Mouse (Mus musculus) cerebellum, adult 18-20 months (tissue): Measurements from ENCODE around the gene Zdhhc4.

Source experiments
- DNase-seq, 2 experiments: peaks; one replicate each; pipeline ENCODE4 v3.0.0; 2021

Gene Zdhhc4

GRCm38 (mm10) chr5:143317288-143317610 is 11.8 kb downstream of the Zdhhc4 start:
- DNase-seq, result no peak

- peak in 1 of 2 experiments; percentile 30 for DNase-seq
Measured at GRCm38 (mm10) chr5:143316605-143317287, 12.3 kb downstream of the Zdhhc4 start.

DNA sequence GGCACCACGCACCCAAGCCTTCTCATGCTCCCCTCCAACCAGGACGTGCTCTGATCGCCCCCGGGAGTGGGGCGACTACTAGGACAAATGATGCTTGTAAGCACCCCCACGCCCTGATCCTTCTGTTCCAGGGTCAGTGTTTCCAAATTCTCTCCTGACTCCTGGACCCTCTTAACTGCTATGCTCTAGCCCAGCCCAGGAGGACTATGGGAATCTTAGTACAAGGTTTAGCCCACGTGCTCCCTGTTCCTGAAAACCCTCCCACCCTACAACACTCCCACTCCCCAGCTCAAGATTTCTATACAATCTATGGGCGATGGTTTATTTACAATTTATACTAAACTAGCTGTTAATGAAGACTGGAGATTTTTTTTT is 13.6 kb downstream of the Zdhhc4 start:
- no peak for DNase-seq

DNA sequence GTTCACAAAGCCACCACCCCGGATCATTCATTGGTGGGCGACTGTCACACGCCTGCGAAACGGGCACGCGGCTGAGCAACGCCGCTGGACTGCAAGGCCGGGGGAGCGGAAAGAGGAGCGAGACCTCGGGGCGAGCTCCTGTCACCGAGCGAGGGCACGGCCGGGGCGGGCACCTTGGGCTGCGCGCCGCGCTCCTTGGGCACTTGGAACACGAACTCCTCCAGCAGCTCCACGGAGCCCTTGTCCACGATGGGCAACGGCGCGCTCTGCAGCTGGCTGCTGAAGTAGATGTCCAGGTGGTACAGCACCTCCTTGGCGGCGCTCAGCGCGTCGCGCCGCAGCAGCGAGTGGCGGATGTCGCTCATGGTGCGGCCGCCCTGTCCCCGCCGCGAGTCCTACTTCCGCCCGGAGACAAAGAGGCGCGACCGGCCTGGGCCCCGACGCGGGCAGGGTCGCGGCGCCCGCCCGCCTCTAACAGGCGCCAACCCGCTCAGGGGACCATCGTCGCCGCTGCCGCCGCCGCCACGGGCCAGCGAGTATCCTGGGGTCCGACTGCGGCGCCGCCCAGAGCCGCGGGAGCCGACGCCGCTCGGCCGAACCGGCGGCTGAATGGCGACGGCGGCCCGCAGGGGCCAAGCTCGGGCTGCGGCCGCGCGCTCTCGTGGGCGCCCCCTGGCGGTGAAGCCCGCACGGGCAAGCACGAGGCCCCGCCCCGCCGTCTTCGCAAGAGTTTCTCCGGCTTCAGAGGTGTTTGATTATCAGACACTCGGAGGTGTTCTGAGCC is 14.1 kb downstream of the Zdhhc4 start, which contains the start of gene E130309D02Rik:
Gene E130309D02Rik, minus strand, starts transcription at position 631 of the 784 bp plus-strand sequence.
- peak; percentile 83 to 98 for DNase-seq

GRCm38 (mm10) chr5:143314183-143314729 is 14.8 kb downstream of the Zdhhc4 start:
- no peak for DNase-seq

DNA sequence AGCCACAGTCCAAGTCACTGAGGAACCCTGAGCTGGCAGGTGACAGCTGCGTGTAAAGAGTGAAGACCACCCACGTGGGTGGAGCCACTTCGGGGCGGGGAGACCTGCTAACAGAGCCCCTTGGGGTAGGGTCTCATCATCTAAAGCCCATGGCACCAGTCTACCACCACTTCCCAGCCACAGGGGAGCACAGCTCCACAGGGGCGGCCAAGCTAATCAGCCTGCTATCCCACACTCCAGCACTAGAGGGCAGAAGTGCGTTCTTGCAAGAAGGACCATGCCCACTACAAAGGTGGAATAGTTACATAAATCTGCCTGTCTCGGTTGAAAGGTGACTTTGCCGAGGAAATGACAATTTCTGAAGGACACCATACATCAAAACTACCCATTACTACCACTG is 17.2 kb downstream of the Zdhhc4 start:
- peak; percentile 82 to 86 for DNase-seq

DNA sequence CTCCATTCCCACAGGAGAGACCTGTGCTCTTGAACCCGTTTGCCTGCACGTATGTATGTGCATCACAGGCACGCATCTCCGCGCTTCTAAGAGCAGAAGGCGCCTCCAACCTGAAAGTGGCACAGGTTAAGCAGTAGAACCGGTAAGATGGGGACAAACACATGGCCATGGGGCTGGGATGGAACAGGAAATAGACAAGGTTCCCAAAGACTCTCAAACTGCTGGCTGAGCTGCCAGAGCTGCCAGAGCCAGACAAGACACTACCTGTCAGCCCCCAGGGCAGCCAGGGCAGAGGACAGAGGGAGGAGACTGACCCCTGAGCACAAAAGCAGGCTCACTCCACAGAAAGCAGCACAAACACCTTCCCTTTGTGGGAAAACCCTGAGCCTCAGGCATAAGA is 19.1 kb downstream of the Zdhhc4 start:
- DNase-seq, result no peak

- no peak for DNase-seq
Measured at GRCm38 (mm10) chr5:143308825-143309224, 20.2 kb downstream of the Zdhhc4 start.

- DNase-seq, result no peak
Measured at GRCm38 (mm10) chr5:143304251-143304650, 24.8 kb downstream of the Zdhhc4 start.

DNA sequence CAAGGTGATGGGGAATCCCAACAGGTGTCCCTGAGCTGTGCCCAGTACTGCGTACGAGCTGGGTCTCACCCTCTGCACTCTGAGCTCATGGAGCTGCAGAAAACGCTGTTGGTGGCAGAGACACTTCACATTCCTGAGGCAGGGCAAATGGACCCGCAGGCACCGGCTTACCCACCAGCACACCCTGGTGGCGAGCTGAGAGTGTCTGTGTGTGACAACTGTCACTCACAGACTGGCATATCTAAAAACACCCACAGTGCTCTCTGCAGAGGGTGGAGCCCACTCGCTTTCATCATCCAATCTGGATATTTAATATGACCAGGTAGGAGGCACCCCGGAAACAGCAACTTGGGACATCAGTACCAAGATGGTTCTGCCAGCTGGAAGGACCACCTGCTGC is 27.8 kb downstream of the Zdhhc4 start:
- no peak for DNase-seq

DNA sequence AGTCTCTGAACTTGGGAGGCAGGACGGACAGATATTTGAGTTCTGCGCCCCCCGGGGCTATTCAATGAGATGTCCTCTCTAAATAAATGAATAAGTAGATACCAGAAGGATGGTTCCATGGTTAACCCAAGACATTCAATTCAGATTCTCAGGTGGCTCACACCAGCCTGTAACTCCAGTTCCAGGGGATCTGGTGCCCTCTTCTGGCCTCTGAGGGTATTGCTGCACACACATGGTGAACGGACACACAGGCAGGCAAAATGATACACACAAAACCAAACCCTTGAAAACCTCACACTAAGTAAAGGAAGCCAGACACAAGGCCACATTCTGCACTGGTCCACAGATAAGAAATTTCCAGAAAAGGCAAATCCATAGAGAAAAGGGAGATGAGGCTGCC is 29.4 kb downstream of the Zdhhc4 start:
- peak; percentile 43 to 66 for DNase-seq

DNA sequence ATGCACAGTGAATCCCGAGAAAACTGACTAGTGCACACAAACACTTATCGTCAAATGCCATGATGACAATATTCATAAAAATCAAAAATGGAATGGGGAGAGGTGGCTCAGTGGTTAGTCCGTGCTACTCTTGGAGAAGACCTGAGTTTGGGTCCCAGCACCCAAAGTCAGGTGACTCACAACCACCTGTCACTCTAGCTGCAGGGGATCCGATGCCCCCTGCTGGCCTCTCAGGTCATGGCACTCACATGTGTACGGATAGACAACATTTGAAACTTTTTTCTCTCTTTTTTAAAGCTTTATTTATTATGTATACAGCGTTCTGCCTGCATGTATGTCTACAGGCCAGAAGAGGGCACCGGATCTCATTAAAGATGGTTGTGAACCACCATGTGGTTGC is 30.7 kb downstream of the Zdhhc4 start:
- no peak for DNase-seq

DNA sequence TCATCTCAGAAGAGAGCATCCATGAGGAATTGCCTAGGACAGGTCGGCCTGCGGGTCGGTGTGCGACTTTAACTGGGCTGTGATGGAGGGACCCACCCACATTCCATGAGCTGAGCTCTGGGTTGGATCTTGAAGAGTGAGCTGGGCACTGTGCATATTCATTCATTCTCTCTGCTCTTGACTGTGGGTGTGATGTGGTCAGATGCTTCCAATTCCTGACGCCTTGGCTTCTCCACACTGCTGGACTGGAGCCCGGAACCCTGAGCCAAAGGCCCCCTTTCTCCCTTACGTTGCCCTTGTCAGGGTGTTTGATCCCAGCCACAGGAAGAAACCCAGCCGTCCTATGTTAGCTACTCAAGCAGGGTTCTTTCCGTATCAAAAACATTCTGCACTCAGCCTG is 31.1 kb downstream of the Zdhhc4 start:
- DNase-seq, result no peak

GRCm38 (mm10) chr5:143295330-143295729 is 33.7 kb downstream of the Zdhhc4 start:
- DNase-seq, result no peak

DNA sequence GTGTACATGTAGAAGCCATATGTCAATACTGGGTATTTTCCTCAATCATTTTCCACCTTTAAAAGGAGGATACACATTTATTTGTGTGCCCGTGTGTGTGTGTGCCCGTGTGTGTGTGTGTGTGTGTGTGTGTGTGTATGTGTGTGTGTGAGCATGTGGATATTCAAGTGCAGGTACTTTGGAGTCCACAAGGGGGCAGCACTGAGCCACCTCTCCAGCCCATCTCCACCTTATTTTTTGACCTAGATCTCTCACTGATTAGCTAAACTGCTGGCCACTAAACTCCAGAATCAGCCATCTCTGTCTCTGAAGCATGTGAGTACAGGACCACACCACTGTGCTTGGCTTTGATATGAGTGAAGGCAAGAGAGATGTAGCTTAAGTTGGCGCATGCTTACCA is 34.2 kb downstream of the Zdhhc4 start:
- no peak for DNase-seq

DNA sequence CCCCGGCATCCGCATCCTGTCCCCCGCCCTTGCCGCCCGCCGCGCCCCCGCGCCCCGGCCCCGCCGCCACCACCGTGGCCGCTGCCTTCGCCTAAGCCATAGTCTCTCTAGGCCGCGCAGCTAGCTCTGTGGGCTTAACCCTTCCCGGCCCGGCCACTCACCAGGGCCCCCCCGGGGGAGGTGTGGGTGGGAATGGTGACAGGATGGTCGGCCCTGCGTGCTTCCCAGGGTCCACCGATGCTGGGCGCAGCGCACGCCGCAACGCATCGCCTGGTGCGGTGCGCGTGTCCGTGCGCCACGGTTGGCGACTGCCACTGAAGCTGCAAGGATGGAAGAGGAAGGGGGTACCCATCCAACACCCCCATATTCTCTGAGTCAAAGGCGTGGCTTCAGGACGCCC is 35.7 kb downstream of the Zdhhc4 start, which contains the start of gene Zfp853:
Gene Zfp853, minus strand, starts transcription at position 220 of the 400 bp plus-strand sequence.
- DNase-seq, result no peak

GRCm38 (mm10) chr5:143292879-143293278 is 36.2 kb downstream of the Zdhhc4 start:
- DNase-seq, result no peak

GRCm38 (mm10) chr5:143289299-143289698 is 39.8 kb downstream of the Zdhhc4 start:
- no peak for DNase-seq

DNA sequence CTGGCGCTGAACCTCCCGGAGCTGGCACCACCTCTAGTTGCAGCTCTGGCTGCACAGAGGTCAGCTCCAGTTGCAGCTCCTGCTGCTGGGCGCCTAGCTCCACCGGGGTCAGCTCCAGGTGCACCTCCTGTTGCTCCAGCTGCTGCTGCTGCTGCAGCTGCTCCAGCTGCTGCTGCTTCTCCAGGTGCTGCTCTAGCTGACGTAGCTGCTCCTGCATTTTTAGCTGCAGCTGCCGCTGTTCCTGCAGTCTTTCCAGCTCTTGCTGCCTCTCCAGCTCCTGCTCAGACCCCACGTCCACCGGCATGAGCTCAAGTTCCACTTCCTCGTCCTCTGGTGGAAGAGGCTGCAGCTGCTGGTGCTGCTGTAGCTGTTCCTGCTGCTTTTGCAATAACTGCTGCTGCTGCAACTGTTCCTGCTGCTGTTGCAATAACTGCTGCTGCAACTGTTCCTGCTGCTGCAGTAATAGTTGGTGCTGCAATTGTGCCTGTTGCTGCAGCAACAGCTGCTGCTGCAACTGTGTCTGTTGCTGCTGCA is 40.6 kb downstream of the Zdhhc4 start:
- DNase-seq, result no peak

DNA sequence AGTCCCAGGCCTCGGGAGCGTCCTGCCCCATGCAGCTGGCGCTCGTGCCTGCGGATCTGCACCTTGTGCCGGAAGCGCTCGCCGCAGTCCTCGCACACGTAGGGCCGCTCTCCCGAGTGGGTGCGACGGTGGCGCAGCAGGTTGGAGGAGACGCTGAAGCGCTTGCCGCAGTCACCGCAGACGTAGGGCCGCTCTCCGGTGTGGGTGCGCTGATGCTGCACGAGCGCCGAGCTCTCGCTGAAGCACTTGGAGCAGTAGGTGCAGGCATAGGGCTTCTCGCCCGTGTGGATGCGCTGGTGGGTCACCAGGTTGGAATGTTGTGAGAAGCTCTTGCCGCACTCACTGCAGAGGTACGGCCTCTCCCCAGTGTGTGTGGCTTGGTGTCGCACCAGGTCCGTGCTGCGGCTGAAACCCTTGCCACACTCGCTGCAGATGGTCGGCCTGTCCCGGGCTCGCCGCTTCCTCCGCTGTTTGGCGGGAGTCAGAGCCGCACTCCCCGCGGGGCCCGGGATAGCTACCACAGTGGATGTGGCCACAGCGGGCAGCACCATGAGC is 41.2 kb downstream of the Zdhhc4 start:
- DNase-seq, result peak; percentile 45 to 69

DNA sequence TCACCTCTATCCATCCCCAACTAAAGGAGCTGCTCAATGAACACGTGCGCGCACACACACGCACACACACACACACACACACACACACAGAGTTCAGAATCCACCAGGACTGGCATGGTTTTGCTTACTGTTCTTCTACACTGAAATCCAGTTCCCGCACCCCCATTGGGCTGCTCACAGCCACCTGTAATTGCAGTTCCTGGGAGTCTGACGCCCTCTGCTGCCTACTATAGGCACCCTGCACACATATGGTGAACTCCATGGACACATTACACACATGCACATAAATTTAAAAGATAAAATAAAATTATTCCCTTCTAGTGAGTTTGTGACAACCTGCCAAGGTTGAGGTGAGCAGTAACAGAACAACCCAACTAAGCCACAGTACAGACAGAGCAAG is 44.3 kb downstream of the Zdhhc4 start:
- no peak for DNase-seq

GRCm38 (mm10) chr5:143279247-143279646 is 49.8 kb downstream of the Zdhhc4 start:
- no peak for DNase-seq

DNA sequence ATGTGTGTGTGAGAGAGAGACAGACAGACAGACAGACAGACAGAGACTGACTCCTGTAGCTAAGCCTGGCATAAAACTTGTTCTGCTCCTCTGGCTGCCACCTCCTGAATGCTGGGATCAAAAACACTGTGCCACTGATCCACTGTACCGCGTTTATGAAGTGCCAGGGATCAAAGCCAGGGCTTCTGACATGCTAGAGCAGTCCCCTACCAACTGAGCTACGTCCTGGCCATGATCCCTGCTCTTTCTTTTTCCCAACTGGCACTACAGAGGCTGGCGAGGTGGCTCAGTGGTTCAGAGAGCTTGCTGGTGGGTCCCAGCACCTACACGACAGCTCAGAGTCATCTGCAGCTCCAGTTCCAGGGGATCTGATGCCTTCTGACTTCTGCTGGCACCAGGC is 53.3 kb downstream of the Zdhhc4 start:
- DNase-seq, result no peak
